Mouse (Mus musculus): Measurements from ENCODE around the gene Lnx1. TPM values are rescaled to one million over a fixed set of nuclear protein-coding genes. Genes with fewer than 3 reads are reported as not detected.

Lnx1 gene
- 1 to 10 TPM; 3.9 to 5.0 TPM for total RNA-seq (2021)
- long read RNA-seq, experiment 1, partial matches to known transcripts: 0 of 6 reads
- long read RNA-seq, experiment 1, other reads (novel, unspliced or antisense): 2 of 6 reads
- long read RNA-seq, experiment 2, partial matches to known transcripts: 1 of 3 reads
- long read RNA-seq, experiment 2, other reads (novel, unspliced or antisense): 0 of 3 reads

- no peak for DNase-seq
Observed at GRCm38 (mm10) chr5:74702766-74703165, at the start of gene Lnx1. Lnx1 (minus strand) TSS chr5:74702912.

- peak; percentile 65 to 71 for DNase-seq
Observed at GRCm38 (mm10) chr5:74750501-74750900, 47.8 kb upstream of the Lnx1 start.

- DNase-seq: no peak
Observed at GRCm38 (mm10) chr5:74747476-74747875, 44.8 kb upstream of the Lnx1 start.

DNA sequence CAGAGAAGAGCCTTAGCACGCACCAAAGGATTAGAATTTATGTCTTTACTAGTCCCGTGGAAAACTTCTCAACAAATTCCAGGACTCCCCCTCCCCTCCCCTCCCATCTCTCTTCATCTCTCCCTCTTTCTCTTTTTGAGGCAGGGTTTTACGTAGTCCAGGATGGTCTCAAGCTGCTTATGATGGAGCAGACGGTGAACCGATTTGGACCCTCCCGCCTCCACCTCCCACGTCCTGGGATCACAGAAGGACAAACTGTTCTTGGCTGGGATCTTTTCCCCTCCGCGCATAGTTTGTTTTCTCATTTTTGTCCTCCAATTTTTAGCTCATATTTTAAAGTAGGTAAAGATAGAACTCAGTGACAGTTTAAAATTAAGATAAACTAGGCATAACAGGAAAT, 38.2 kb upstream of the Lnx1 start:
- no peak for DNase-seq

DNA sequence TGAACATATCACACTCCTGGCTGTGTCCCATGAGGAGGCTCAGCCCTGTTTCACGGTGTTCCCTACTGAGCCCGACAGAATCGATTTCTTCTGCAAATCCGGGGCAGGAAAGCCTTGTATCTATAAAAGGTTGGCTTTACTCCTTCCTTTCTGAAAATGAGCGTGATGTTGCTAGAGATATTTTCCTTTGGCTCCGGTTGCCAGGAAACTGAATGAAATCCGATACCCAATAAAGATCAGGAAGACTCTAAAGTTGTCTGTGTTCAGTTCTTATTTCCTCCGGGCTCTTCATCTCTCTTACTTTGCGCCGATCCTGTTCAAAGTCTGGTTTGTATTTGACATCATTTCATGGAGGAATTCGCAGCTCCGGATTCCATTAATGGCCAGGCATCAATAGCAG, 36.7 kb upstream of the Lnx1 start:
- DNase-seq: no peak

GRCm38 (mm10) chr5:74738312-74738711, 35.6 kb upstream of the Lnx1 start:
- DNase-seq: peak in 1 of 2 experiments; percentile 12

DNA sequence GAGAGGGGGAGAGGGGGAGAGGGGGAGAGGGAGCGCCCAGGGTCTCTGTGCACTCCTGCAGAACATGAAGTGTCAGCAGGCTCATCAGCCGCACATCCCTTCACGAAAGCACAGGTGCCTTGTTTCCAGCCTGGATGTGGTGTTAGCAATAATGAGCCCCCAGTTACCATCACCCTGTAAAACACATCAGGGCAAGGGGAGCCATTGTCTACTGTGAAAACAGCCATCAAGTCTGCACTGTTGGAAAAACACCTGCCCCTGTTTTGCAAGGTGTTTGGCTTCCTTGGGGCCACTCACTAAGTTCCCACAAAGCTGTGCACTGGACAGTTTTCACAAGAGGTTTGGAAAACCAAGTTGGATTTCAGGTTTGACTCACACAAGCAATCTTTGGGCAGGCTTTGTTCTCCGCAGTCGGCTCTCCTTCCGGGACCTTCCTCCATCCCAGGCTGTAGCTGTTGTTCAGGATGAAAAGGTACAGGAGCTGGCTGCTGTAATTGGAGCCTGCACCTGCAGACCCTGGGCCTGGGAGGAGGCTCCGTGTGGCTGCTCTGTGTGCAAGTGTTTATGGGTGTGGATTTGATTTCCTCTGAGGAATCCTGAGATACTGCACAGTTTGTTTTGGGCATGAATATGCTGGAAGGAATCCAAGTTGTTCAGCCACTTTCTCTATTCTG, 31.3 kb upstream of the Lnx1 start:
- DNase-seq: no peak

GRCm38 (mm10) chr5:74732613-74733012, 29.9 kb upstream of the Lnx1 start:
- no peak for DNase-seq

GRCm38 (mm10) chr5:74730601-74731000, 27.9 kb upstream of the Lnx1 start:
- DNase-seq: no peak

GRCm38 (mm10) chr5:74729567-74729966, 26.9 kb upstream of the Lnx1 start:
- no peak for DNase-seq

GRCm38 (mm10) chr5:74728186-74728585, 25.5 kb upstream of the Lnx1 start:
- no peak for DNase-seq

DNA sequence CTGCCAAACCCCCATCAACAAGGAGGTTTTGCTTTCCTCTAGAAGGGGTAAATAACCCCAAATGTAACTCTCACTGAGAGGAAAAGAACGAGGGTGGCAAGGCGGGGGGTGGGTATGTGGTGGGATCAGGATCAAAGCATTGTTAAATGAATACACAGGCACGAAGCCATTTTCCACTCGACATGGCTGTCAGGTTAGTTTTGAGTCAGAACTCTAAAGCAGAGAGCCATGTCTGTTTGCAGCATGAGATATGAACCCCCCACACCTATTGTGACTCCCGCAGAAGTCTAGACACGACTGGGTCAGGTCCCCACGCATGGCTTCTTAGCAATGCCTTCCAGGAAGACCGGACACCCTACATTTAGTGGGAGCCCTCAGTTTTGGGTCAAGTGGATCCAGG, 24.6 kb upstream of the Lnx1 start:
- no peak for DNase-seq

GRCm38 (mm10) chr5:74725541-74725940, 22.8 kb upstream of the Lnx1 start:
- no peak for DNase-seq

GRCm38 (mm10) chr5:74721816-74722215, 19.1 kb upstream of the Lnx1 start:
- no peak for DNase-seq

- DNase-seq: no peak
Observed at GRCm38 (mm10) chr5:74720661-74721060, 17.9 kb upstream of the Lnx1 start.

DNA sequence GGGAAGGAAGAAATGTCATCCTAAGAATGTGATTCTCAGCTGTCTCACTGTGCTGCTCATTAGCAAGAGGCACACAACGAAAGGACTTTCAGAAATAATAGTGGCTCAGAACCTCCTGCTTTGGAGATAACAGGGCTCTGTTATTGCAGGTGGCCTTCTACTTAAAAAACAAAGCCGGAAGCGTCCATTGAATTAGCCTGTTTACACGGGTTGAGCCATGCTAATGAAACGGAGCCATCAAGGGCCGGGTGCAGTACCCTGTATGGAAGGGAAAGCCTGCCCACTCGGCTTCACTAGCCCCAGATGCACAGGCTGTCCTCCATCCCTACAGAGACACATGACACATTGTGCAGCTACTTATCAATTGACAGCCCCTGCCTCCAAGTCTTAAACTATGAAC, 13.5 kb upstream of the Lnx1 start:
- DNase-seq: no peak

DNA sequence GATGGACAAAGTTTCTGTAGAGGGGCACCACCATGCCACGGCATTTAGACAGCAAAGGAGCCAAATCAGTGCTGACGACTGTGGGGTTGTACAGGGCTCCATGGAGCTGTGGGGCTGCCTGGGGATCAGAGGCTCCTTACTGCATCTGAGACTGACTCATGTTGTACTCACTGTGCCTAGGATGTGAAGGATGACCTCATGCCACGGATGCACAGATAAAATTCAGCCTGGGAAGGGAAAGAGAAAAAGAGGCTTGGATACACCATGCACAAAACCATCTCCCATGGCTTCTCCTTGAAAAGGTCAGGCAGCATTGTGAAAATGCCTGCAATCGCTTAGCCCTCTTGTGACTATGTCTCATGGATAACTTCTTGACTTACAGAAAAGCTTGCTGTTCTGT, 10.1 kb upstream of the Lnx1 start:
- peak in 1 of 2 experiments; percentile 21 for DNase-seq

GRCm38 (mm10) chr5:74711988-74712387, 9.3 kb upstream of the Lnx1 start:
- DNase-seq: no peak

- no peak for DNase-seq
Observed at GRCm38 (mm10) chr5:74711056-74711455, 8.3 kb upstream of the Lnx1 start.

DNA sequence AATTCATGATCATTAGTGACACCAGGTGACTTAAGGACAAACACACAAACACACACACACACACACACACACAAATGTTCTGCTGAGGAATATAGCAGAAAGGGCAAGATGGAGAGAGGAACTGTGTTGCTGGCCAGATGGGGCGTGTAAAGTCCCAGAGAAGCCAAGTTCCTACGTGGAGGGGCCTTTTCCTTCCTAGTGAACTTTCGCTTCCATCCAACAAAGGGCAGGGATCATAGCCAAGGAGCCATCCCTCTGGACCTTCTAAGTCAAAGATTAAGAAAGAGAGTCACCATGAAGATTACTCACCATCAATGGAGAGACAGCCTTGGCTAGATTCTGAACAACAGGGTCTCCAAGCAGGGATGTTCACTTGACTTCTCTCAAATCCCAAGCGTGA, 7.5 kb upstream of the Lnx1 start:
- DNase-seq: no peak

DNA sequence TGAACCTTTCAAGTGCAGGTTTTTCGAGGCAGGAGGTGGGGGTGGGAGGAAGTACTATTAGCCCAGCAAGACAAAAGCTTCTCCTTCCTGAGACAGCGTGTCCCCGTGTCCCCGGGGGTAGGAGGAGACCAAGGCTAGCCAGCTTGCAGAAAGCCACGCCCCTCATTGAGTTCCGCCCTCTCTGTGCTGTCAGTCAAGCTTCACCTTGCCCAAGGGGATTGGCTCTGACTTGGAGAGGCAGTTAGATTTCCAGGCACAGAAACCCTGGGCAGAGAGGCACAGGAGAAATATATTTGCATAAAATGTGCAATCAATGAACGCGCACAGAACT, 1.7 kb upstream of the Lnx1 start:
- DNase-seq: peak; percentile 88 to 91

- DNase-seq: peak; percentile 11 to 36
Observed at GRCm38 (mm10) chr5:74703741-74704459, 1.2 kb upstream of the Lnx1 start.

GRCm38 (mm10) chr5:74700918-74701317, 1.8 kb downstream of the Lnx1 start:
- no peak for DNase-seq

- no peak for DNase-seq
Observed at GRCm38 (mm10) chr5:74699673-74700072, 3.0 kb downstream of the Lnx1 start.
